Mouse (Mus musculus) yolk sac, embryonic 10.5 days (tissue): ENCODE measurements around the gene Napsa.

Experiments used
- DNase-seq: peaks from one replicate; pipeline ENCODE4 v3.0.0-alpha.2; 2017; ENCODE audit warnings: low spot score

The Napsa gene

DNA sequence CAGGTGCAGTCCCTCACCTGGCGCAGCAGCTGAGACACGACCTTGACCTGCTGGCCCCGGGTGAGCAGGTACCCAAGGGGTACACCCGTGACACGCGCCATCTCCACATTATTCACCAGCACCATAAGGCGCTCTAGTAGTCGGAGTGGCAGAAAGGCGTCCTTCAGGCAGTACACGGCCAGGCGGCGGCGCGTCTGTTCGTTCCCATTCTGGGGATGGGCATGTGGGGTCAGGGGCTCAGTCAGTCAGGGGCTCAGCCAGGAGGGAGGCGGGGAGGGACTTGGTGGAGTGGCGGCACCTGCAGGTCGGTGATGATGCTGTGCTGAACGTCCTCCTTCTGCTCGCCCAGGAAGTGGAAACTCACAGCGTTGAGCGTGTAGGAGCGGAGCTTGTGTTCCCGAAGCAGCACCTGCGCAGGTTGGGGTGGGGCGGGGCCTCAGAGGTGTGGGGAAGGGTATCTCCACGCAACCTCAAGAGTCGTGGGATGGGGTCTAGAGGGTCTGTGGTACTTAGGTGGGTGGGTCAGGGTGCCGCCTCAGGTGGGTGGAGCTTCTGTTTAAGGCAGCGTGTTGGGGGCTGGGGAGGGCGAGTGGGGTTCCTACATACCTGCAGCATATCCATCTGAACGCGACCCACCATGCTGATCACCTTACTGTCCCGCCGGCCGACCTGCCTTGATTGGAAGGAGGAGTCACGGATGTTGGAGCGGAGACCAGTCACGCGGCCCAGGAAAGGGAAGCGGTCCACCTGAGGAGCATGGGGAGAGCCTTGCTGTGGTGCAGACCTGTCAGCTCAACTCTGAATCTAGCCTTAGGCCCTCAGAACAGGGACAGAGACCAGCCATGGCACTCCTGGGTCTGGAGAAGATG, 33.2 kb upstream of the Napsa start:
- DNase-seq, result no peak

- DNase-seq, result no peak
These were observed 29.6 kb upstream of the Napsa start for GRCm38 (mm10) chr7:44542555-44542954.

DNA sequence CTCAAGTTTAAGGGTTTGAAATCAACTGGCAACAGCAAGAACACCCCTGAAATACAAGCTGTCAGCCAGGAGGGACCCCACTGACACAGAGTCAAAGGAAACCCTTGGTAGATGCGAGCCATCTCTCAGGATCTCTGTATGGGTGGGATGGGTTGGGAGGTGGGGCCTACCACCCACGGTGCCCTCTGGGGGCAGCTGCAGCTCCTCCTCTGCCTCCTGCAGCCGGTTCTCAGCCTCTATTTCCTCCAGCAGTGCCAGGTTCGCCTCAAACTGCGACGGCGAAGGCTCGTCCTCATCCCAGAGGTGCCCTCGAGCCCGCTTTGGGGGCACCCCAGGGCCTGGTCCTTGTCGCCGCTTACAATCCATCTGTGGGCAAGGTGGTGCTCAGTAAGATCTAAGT, 29.1 kb upstream of the Napsa start:
- no peak for DNase-seq

DNA sequence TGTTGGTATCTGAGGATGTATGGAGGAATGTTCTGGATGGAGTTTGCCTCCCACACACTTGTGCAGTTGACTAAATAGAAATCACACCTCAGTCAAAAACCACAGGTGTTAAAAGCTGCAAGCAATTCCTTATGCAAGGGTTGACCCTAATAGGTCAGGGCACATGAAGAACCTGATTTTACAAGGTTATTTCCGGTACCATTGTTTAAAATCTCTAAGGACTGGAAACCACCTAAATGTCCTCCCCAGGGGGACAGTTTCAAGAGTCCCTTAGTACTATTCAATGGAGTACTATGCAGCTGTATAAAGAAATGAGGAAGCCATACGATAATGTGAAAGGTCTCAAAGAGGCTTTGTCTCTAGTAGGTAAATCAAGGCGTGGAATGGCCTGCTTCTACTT, 25.9 kb upstream of the Napsa start:
- no peak for DNase-seq

GRCm38 (mm10) chr7:44547041-44547440, 25.1 kb upstream of the Napsa start:
- DNase-seq, result no peak

GRCm38 (mm10) chr7:44547725-44548124, 24.5 kb upstream of the Napsa start:
- no peak for DNase-seq

DNA sequence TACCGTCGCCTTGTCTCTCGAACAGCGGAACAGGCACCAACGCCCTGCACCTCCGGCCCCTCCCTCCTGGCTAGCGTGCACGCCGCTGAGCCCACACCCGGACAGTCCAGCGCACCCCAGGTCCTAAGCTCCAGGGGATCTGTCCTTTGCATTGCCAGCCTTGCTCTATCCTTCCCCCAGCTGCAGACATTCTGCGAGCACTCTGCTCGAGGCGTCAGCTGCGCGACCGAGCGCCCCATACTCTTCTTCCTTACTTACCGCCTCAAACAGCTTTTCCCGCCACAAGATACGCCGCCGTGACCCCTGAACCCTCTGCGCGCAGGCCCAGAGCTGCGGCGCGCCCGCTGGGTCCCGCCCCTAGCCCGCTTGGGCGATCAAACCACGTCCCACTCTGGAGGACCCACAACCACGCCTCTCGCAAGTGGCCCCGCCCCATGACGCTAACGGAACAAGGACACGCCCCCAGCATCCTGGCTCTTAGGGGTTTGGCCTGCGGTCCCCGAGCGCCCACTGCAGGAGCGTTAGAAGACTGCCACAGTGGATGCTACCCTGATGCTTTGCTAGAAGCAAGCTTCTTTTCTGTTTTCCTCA, 23.6 kb upstream of the Napsa start, which contains the start of gene Pold1:
Gene Pold1 (minus strand): TSS at position 353 of the 591 bp plus-strand sequence.
- DNase-seq, result peak; percentile 99

DNA sequence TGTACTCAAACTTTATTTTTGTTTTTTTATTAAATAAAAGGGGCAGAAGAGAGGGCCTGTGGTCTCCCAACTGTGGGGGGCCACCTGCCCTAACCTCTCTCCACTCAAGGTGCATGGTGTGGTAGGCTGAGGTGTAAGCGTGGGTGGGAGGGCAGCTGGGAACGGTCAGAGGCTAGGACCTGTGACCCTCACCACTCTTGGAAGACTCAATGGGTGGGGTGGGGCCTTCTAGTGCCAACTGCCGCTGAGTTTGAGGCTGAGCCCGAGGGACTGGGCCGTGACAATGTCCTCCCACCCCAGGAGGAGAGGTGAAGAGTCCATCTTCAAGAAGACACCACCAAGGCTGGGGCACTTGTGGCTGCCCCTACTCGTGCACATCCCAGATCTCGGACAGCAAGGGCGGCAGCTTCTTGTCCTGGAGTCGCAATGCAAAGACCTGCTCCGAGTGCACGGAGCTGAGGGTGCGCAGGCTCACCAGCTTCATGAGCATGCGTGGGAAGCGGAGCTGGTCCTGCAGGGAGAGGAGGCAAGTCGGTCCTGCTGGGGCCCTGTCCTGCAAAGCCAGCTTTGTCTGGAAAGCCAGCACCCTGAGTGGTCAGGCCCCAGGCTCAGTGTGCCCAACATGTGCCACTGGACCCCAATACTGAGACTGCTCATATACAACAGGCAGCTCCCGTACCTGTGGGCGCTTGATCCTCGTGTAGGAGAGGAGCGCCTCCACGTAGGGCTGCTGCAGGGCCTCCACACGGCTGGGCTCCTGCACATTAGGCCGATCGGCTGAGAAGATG, 22.4 kb upstream of the Napsa start:
- DNase-seq, result no peak

GRCm38 (mm10) chr7:44550409-44550678, 21.8 kb upstream of the Napsa start:
- no peak for DNase-seq

DNA sequence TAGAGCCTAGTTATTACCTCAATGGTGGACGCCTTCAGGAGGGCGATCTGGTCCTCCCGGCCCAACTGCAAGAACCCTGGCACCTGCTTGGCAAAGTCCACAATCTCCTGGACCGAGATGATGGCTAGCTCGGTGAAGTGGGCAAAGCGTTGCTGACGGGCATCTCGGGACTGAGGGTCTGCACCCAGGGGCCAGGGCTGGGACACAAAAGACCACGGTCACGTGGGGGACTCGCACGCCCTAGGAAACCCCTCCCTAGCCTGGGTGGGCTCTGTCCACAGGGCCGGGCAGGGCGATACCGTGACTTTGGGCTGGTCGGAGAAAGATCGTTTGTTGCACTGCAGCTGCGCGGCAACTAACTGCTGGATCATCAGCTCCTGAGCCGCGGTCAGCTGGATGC, 20.9 kb upstream of the Napsa start:
- DNase-seq, result no peak

- no peak for DNase-seq
These were observed 20.4 kb upstream of the Napsa start for GRCm38 (mm10) chr7:44551731-44552130.

GRCm38 (mm10) chr7:44552141-44552908, 19.9 kb upstream of the Napsa start:
- no peak for DNase-seq

GRCm38 (mm10) chr7:44553196-44553764, 18.9 kb upstream of the Napsa start:
- peak; percentile 88 for DNase-seq

DNA sequence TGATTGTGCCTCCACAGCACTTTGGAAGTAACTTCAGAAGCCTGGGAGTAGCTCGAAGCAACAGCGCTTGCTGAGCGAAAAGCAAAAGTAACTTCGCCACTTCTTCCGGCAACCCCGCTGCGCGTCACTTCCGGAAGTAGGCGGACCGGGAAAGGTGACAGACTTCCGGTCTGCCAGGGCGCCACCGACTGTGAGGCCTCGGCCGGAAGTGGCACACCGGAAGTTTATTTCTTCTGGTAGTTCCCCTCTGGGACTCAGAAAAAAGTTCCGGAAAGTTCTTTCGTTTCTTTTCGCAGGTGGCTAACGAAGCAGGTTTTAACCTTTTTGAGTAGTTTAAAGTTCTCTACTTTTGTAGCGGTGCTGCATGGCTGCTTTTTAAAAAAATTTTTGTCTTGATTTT, 18.4 kb upstream of the Napsa start, which contains the start of gene Nr1h2:
Gene Nr1h2 (minus strand): TSS at position 126 of the 400 bp plus-strand sequence.
- DNase-seq, result peak; percentile 92

- DNase-seq, result no peak
These were observed 14.6 kb upstream of the Napsa start for GRCm38 (mm10) chr7:44557629-44558028.

DNA sequence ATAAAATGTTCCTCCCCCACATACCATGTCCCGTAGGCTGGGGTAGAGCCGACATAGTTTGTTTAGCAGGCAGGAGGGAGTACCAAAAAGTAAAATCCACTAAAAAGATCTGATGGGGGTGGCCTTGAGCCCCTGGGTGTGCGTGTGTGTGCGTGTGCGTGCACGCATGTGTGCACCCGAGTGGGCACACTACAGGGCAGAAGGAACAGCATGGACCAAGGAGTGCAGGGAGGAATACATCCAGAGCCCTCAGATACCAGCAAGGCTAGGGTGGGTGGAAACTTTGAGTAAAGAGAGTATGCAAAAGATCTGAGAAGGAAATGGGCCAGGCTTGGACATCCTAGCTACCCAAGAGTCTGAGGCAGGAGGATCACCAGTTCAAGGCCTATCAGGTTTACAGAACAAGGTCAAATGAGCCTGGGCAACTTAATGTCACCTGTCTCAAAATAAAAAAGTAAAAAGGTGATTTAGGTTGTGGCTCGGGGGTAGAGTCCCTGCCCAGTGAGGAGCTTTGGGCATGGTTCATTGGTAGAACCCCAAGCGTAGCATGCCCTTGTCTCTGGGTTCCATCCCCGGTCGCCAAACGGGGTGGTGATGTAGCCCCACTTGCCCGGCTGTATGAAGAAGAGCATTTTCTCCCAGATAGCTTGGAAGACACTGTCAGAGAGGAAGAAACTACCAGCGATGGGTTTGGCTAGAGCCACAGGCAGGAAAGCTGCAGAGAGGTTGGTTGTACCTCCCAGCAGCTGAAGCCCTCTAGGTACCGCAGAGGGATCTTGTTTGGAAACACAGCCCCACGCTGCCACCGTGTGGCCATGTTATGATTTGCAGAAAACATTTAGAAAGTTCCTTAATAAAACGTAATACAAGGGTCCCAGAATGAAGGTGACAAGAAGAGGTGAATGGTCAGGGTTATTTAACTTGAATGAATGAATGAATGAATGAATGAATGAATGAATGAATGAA, 11.5 kb upstream of the Napsa start:
- peak; percentile 53 for DNase-seq

DNA sequence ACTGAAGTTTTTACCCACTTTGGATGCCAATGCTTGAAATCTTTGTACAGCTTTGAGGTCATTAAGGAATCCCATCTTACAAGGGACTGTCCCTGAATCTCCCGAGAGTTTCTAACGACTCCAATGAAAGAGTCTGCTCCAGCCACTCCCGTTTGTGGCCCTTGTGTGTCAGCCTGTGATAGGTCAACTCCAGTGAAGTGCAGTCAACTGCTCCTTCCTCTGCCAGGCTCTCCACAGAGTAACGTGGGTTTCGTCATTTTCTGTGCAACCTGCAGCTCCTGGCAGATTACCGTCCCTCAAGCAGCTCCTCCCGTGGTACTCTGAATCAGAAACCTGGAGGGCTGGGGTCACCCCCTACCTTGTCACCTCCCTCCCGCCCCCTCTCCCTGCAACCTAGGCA, 8.9 kb upstream of the Napsa start:
- no peak for DNase-seq

GRCm38 (mm10) chr7:44564486-44564885, 7.7 kb upstream of the Napsa start:
- DNase-seq, result no peak

- DNase-seq, result no peak
These were observed 6.8 kb upstream of the Napsa start for GRCm38 (mm10) chr7:44565414-44565813.

DNA sequence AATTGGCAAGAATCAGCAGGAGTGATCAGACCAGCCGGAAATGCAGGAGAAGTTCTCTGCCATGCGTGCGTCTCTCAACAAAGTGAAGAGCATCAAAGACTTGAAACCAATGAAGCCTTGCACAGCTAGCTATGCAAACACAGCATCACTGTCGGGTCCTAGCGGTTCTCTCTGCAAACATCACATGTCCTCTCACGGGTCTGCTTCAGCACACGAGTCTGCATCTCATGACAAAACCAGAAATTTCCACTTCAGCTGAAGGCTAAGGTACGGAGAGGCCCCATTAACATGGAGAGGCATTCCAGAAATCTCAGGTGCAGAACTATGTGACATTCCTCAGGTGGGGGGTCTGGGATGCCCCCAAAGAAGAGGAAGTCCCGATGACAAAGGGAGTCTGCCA, 3.4 kb upstream of the Napsa start:
- no peak for DNase-seq

- DNase-seq, result no peak
These were observed 1.2 kb upstream of the Napsa start for GRCm38 (mm10) chr7:44570989-44571388.
